Mouse (Mus musculus) liver, adult 2 months (tissue): Measurements from ENCODE around the gene Ndufa13. TPM values are rescaled to one million over a fixed set of nuclear protein-coding genes. Genes with fewer than 3 reads are reported as not detected.

Experiments used
- DNase-seq: peaks from one replicate; pipeline ENCODE4 v3.0.0-alpha.2; 2011; ENCODE audit warnings: low read depth, low spot score; ENCODE audit errors: extremely low read depth
- H3K27ac ChIP-seq: fragments of 200-500 bp; replicated peaks from 2 replicates; pipeline ENCODE4 v1.5.1; 2012; ENCODE audit warnings: low read depth, mild to moderate bottlenecking, control low read depth, inconsistent platforms, low read length; ENCODE audit not compliant: insufficient read depth
- H3K27me3 ChIP-seq: fragments of 200-500 bp; 2 replicates; pipeline ENCODE4 v1.6.1; 2012; ENCODE audit warnings: mild to moderate bottlenecking, moderate library complexity, low read length, inconsistent platforms; ENCODE audit not compliant: control insufficient read depth, insufficient read depth
- H3K36me3 ChIP-seq: fragments of 200-500 bp; 2 replicates; pipeline ENCODE4 v1.6.1; 2012; ENCODE audit warnings: low read length, inconsistent platforms; ENCODE audit not compliant: control insufficient read depth, insufficient read depth
- H3K4me1 ChIP-seq: fragments of 200-500 bp; 2 replicates; pipeline ENCODE4 v1.6.1; 2011; ENCODE audit warnings: low read length; ENCODE audit not compliant: control insufficient read depth, insufficient read depth
- H3K4me3 ChIP-seq: fragments of 200-500 bp; 2 replicates; pipeline ENCODE4 v1.5.1; 2011; ENCODE audit warnings: low read depth, mild to moderate bottlenecking, control low read depth, low read length, moderate library complexity; ENCODE audit not compliant: insufficient read depth
- H3K79me2 ChIP-seq: fragments of 200-500 bp; 2 replicates; pipeline ENCODE4 v1.6.1; 2012; ENCODE audit warnings: inconsistent platforms, mild to moderate bottlenecking, low read length, moderate library complexity; ENCODE audit not compliant: control insufficient read depth, insufficient read depth
- H3K9ac ChIP-seq: fragments of 200-500 bp; 2 replicates; pipeline ENCODE4 v1.6.1; 2012; ENCODE audit warnings: low read depth, mild to moderate bottlenecking, control low read depth, inconsistent platforms, low read length
- CTCF ChIP-seq: fragments of 200-500 bp; IDR thresholded peaks from 2 replicates; pipeline ENCODE4 v1.5.1; 2011; ENCODE audit warnings: low read depth, low read length, control low read depth
- POLR2A ChIP-seq: fragments of 200-500 bp; IDR thresholded peaks from 2 replicates; pipeline ENCODE4 v1.6.1; 2011; ENCODE audit warnings: low read length, control low read depth; ENCODE audit not compliant: insufficient read depth; ENCODE audit errors: extremely low read depth
- WGBS: fragments of 180-500 bp; shearing (Covaris S2); methylation state at CpG from one replicate; pipeline ENCODE4 v1.1.7; 2018; 5-methylcytosine and 5-hydroxymethylcytosine counted together
- polyA plus RNA-seq: library from polyadenylated mRNA; depleted of rRNA; stranded (reverse); fragments of >200 nt; gene quantifications from 2 replicates; pipeline ENCODE4 v1.2.3, GENCODE M21; 2012
- total RNA-seq: library from RNA; depleted of rRNA; stranded (reverse); fragments of >200 nt; gene quantifications from 2 replicates; pipeline ENCODE4 v1.2.3, GENCODE M21; 2014

The Ndufa13 gene
- total and polyA plus RNA-seq, 2 experiments = 141 to 221 TPM

DNA sequence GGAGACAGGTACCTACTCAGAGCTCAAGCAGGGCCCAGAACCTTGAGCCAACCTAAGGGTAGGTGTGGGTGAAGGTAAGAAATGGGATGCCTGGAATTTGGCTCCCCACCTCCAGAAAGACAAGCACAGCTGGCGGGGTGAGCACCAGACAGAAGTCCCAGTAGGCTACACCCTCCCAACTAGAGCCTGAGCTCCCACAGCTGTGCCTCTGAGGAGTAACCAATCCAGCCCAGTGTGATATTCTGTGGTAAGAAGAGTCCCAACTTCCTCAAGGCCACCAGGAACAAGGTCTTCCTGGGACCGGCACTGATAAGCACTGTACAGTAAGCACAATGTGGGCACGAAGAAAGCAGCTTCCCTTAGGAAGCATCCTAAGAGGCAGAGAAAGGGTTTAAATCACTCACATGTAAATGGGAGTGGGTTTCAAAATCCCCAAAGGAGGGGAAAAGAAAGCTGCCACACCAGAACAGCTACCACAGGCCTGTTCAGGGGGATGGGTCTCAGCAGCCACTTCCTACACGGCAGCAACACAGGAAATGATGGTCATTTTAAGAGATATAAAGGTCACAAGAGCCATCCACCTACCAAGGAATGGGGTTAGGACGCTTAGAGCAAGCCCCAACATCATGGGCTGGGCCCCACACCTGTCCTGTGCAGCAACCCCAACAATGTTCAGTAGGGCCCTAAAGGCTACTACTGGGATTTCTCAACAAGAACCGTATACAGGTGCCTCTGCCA is 36.1 kb upstream of the Ndufa13 start:
- DNase-seq = no peak
- Histone ChIP-seq H3K27ac (peak overlapping the region; percentile 38), H3K4me1 (peaks cover 12% of the 10 kb centered on the region), H3K9ac (no peak overlapping the region), H3K36me3 (peaks cover 2% of the 10 kb centered on the region; the same call in 1 of the 2 replicates), H3K27me3 (no peaks in the 10 kb centered on the region), H3K79me2 (peaks cover 40% of the 10 kb centered on the region), H3K4me3 (no peak overlapping the region)
- no peak for TF ChIP-seq POLR2A
- WGBS = 75% methylated on average over 6 of the region's 6 CpGs

- no peak for TF ChIP-seq POLR2A
- no peak for TF ChIP-seq CTCF
- Histone ChIP-seq H3K36me3 (peaks cover 2% of the 10 kb centered on the region; the same call in 1 of the 2 replicates), H3K4me1 (peaks cover 12% of the 10 kb centered on the region)
Measured at GRCm38 (mm10) chr8:69937466-69937865, 35.1 kb upstream of the Ndufa13 start.

GRCm38 (mm10) chr8:69936050-69936794 is 33.9 kb upstream of the Ndufa13 start:
- Histone ChIP-seq H3K4me3 (no peak overlapping the region), H3K36me3 (peaks cover 3% of the 10 kb centered on the region; the same call in 1 of the 2 replicates), H3K4me1 (peaks cover 12% of the 10 kb centered on the region), H3K79me2 (peaks cover 30% of the 10 kb centered on the region; the same call in 1 of the 2 replicates), H3K27ac (no peak overlapping the region; the same call in 1 of the 2 replicates), H3K27me3 (no peaks in the 10 kb centered on the region), H3K9ac (no peak overlapping the region)
- DNase-seq = peak; percentile 28
- 74% methylated on average over 7 of the region's 7 CpGs for WGBS
- no peak for TF ChIP-seq CTCF
- TF ChIP-seq POLR2A = no peak

More at GRCm38 (mm10) chr8:69937466-69937865, 35.1 kb upstream of the Ndufa13 start:
- Histone ChIP-seq H3K27me3 (no peaks in the 10 kb centered on the region), H3K9ac (no peak overlapping the region), H3K79me2 (peaks cover 37% of the 10 kb centered on the region; the same call in 1 of the 2 replicates), H3K4me3 (no peak overlapping the region), H3K27ac (no peak overlapping the region)
- 83% methylated on average over 3 of the region's 3 CpGs for WGBS
- no peak for DNase-seq

GRCm38 (mm10) chr8:69935431-69935830 is 33.1 kb upstream of the Ndufa13 start:
- Histone ChIP-seq H3K27me3 (no peaks in the 10 kb centered on the region), H3K9ac (no peak overlapping the region), H3K36me3 (peaks cover 3% of the 10 kb centered on the region; the same call in 1 of the 2 replicates), H3K4me3 (no peak overlapping the region), H3K4me1 (peaks cover 12% of the 10 kb centered on the region), H3K79me2 (peaks cover 29% of the 10 kb centered on the region; the same call in 1 of the 2 replicates), H3K27ac (no peak overlapping the region)
- TF ChIP-seq CTCF (no peak), POLR2A (no peak)
- 93% methylated on average over 3 of the region's 3 CpGs for WGBS
- no peak for DNase-seq

- no peak overlapping the region for H3K4me3 ChIP-seq
- TF ChIP-seq POLR2A (no peak), CTCF (no peak)
- peaks cover 27% of the 10 kb centered on the region; the same call in 1 of the 2 replicates for H3K79me2 ChIP-seq
- no peak overlapping the region for H3K9ac ChIP-seq
- peaks cover 3% of the 10 kb centered on the region; the same call in 1 of the 2 replicates for H3K36me3 ChIP-seq
- no peak for DNase-seq
- no peaks in the 10 kb centered on the region for H3K27me3 ChIP-seq
- H3K27ac ChIP-seq = 0 out of 2 replicates have a peak overlapping the region, but pooled peaks have one; percentile 5
- 51% methylated on average over 5 of the region's 5 CpGs for WGBS
- peaks cover 9% of the 10 kb centered on the region for H3K4me1 ChIP-seq
Measured at GRCm38 (mm10) chr8:69934582-69934981, 32.2 kb upstream of the Ndufa13 start.
